Mouse (Mus musculus) bone marrow macrophage, adult 2 months (primary cell): ENCODE measurements around the gene Mfsd9.
"Not testable (repeated sequence)": the region's sequence is repeated elsewhere in the genome, so short reads cannot be mapped to it uniquely, and the experiment has no call there.

Experiments used
- CTCF ChIP-seq: IDR thresholded peaks from 2 replicates; pipeline ENCODE4 v1.5.1; 2012; ENCODE audit warnings: low read depth, mild to moderate bottlenecking, low read length, moderate library complexity
- POLR2A ChIP-seq: IDR thresholded peaks from 2 replicates; pipeline ENCODE4 v1.6.1; 2012; ENCODE audit warnings: mild to moderate bottlenecking, low read depth, low read length, borderline replicate concordance

- not testable (repeated sequence) for TF ChIP-seq CTCF, POLR2A
Measured at GRCm38 (mm10) chr1:40738246-40738645, 52.2 kb downstream of the Mfsd9 start.
